Mouse (Mus musculus): ENCODE results near the gene Tcerg1l. TPM values are rescaled to one million over a fixed set of nuclear protein-coding genes. Genes with fewer than 3 reads are reported as not detected.

Gene Tcerg1l
- total RNA-seq, 2 experiments from 2014 or later: 1.2 TPM; not detected in 1

- ATAC-seq (replicated peaks; ENCODE audit: poor library complexity): peak; percentile 78
These were observed 159.8 kb downstream of the Tcerg1l start for GRCm38 (mm10) chr7:138237708-138238225.

GRCm38 (mm10) chr7:138224252-138224651 is 173.3 kb downstream of the Tcerg1l start:
- peak; percentile 98 for ATAC-seq (replicated peaks; ENCODE audit: poor library complexity)

GRCm38 (mm10) chr7:138222951-138223350 is 174.6 kb downstream of the Tcerg1l start:
- no peak for ATAC-seq (replicated peaks; ENCODE audit: poor library complexity)

DNA sequence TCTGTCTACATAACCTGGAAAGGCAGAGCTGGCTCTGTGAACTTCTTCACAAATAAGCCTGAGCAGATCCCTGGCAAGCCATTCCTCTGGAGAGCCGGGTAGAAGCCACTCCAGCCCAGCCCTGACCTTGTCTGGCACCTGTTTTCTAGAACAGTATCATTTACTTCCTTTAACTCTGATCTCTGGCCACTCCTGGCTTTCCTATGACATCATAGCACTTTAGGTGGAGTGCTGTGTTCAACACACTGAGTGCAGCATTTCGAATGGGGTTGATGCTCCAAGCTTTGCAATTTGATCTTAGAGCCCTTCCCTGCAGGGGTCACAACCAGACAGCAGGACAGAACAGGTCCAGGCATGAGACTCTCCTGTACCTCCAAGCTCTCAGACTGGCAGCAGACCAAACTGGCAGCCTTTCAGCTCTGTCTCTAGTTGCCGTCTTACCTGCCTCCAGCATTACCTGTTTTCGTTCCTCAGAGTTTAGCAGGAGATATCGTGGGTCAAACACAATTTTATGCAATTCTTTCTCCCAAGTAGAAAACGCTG is 179.9 kb downstream of the Tcerg1l start:
- no peak for ATAC-seq (replicated peaks; ENCODE audit: poor library complexity)

GRCm38 (mm10) chr7:138215177-138215830 is 182.2 kb downstream of the Tcerg1l start:
- ATAC-seq (replicated peaks; ENCODE audit: poor library complexity): peak; percentile 63

GRCm38 (mm10) chr7:138214710-138215109 is 182.8 kb downstream of the Tcerg1l start:
- peak; percentile 75 for ATAC-seq (replicated peaks; ENCODE audit: poor library complexity)

GRCm38 (mm10) chr7:138209769-138210168 is 187.8 kb downstream of the Tcerg1l start:
- ATAC-seq (replicated peaks; ENCODE audit: poor library complexity): peak; percentile 3; the same call in 1 of the 2 replicates

GRCm38 (mm10) chr7:138205124-138205523 is 192.4 kb downstream of the Tcerg1l start:
- ATAC-seq (replicated peaks; ENCODE audit: poor library complexity): peak; percentile 71

GRCm38 (mm10) chr7:138202162-138202832 is 195.2 kb downstream of the Tcerg1l start:
- ATAC-seq (replicated peaks; ENCODE audit: poor library complexity): peak; percentile 51

DNA sequence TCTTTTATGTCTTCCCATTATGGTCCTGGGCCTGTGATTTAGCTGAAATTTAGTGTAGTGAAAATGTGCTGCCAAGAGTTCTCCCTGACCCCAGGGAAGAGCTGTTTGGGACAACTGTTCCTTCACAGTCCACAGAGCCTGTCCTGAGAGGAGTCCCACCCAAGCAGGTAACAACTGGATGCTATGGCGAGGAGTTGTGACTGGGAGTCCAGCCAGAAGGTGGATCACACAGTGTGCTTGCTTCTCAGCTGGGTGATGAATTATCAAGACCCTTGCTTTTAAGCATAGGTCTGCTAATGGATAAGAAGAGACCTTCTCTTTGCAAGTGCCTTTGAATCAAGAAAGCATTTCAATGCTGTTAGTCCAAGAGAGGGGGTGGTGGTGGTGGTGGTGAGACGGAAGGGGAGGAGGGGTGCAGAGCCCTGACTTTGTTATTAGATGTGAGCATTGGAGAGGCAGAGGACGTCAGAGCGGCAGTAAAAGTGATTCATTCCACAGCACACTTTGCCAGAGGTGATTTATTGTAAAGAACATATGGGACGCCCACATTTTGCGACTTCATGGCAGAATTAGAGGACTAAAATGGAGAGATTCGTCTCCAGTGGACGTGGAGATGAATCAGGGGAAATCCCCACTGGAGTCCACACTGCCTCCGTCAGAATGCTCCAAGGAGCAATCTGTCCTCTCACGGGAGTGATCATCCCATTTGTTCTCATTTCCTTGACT is 198.0 kb downstream of the Tcerg1l start:
- no peak for ATAC-seq (replicated peaks; ENCODE audit: poor library complexity)

DNA sequence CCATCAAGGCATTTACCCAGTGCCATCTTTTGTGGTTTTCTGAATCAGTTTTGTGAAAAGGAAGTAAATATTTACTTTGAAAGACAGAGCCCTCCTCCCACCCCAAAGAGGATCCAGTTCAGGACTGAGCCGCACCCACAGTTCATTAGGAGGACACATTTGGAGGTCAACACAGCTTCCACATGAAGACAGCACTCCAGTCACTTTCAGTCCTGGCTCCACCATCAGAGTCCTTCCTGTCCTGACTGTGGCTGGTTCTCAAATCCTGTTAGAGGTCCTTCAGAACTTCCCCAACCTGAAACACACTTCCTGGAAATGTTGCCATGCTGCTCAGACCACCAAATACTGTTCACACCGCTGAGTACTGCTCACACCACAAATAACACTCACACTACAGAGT is 201.4 kb downstream of the Tcerg1l start:
- ATAC-seq (replicated peaks; ENCODE audit: poor library complexity): peak; percentile 54

GRCm38 (mm10) chr7:138184197-138184596 is 213.3 kb downstream of the Tcerg1l start:
- no peak for ATAC-seq (replicated peaks; ENCODE audit: poor library complexity)

GRCm38 (mm10) chr7:138182216-138182615 is 215.3 kb downstream of the Tcerg1l start:
- no peak for ATAC-seq (replicated peaks; ENCODE audit: poor library complexity)

DNA sequence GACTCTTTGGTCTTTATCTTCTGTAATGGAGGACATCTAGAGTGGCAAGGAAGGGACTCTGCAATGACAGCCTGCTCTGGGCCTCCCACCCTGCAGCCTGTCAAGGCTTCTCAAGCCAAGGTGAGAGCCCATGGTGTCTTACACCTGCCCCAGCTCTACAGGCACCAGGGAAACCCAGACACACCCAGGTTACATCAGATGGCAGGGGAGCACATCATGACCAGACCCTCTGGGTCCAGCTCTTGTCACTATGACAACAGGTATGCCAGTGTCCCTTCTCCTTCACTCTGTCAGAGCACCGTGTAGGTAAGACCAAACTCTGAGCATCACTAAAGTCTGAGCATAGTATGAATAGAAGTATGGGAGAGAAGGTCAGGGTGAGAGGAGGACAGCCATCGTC is 218.9 kb downstream of the Tcerg1l start:
- ATAC-seq (replicated peaks; ENCODE audit: poor library complexity): no peak

DNA sequence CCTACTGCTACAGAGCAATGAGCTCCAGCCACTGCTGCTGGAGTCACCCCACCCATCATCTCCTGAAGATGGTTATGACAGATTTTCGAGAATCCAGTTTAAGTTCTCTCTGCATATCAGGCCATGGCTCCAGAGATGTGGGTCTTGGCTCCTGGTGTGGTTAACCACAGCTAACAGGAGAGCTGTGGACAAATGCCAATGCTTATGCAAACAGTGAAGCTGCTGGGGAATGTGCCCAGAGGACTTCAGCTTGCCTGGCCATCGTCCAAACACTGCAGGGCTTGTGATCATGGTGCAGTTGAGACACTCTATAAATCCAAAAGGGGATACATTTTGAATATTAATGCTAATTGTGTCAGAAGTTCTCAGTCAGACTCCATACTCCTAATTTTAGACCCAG is 221.5 kb downstream of the Tcerg1l start:
- ATAC-seq (replicated peaks; ENCODE audit: poor library complexity): peak; percentile 82

DNA sequence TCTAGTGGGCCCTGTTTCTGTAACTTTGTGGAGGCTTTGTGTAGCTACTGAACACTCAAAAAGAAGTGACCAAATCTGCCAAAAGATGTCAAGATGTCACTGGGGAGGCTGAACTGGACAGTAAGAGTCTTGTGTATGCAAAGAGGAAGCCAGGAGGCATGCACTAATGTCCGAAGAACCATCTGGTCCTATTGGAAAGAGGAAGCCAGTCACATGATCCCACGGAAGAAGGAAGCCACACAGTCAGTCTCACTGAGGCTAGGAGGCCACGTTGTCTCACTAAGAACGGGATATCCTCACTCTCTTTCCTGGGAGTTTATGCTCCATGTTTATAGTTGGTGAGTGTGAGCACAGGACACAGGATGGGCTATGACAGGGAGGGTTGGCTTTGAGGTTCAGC is 227.1 kb downstream of the Tcerg1l start:
- peak; percentile 87 for ATAC-seq (replicated peaks; ENCODE audit: poor library complexity)
